Mouse (Mus musculus): ENCODE data around the gene Rnf145. TPM values are rescaled to one million over a fixed set of nuclear protein-coding genes. Genes with fewer than 3 reads are reported as not detected.

Gene Rnf145
- polyA plus RNA-seq, 1 experiment from 2014 or later, result 22.8 TPM

DNA sequence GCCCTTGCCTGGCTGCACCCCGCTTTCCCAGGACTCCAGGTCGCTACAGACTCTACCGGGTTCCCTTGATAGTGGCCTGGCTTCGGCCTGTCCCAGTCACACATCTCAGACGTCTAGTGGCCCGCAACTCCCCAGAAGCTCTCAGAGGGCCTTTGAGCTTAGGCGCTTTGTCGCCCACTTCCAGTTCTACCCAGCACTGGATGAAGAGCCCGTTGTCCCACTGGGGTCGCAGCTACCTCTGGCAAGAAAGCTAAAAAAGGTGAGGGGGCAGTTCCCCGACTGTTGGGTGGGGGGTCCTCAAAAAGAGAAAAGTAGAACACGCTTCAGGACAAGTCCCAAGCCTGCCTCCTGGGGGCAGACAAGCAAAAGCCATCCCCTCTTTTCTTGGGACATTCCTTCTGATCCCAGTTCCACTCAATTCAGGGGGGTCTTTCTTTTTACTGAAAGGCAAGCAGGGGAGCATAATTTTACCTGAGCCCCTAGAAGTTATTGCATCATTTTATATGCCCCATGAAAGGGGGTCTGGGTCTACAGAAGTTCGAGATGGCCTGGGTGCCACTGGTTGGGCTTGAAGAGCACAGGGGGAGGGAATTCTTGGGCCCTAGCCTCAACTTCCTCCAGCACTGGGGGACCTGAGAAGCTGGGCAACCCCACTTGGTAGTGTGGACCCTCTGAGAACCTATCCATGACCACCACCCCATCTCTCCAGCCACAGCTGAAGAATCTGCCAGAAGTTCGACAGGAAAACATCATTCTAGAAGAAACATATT is 94.8 kb downstream of the Rnf145 start:
- WGBS, result 12% methylated on average over 14 of the region's 14 CpGs
- no peaks in the 10 kb centered on the region for H3K9me3 ChIP-seq (ENCODE audit: control insufficient read depth)
- peak overlapping the region; percentile 27 for H3K4me3 ChIP-seq (ENCODE audit: low read depth, low read length)
- peaks cover 69% of the 10 kb centered on the region for H3K27me3 ChIP-seq (replicated peaks; ENCODE audit: control insufficient read depth, insufficient read depth, low read length)
- peak; percentile 48; the same call in 1 of the 2 replicates for TF ChIP-seq CTCF (IDR thresholded peaks at IDR 0.05; ENCODE audit: low read depth)
- H3K4me2 ChIP-seq (replicated peaks; ENCODE audit: low read depth), result peak overlapping the region; percentile 53
- H3K27ac ChIP-seq (ENCODE audit: low read depth, low read length), result no peak overlapping the region
- no peak for ATAC-seq
- H3K9ac ChIP-seq (ENCODE audit: low read depth, low read length), result no peak overlapping the region
- no peaks in the 10 kb centered on the region for H3K4me1 ChIP-seq (replicated peaks; ENCODE audit: control insufficient read depth, insufficient read depth, low read length)
- H3K36me3 ChIP-seq (ENCODE audit: control insufficient read depth, insufficient read depth), result no peaks in the 10 kb centered on the region

Small RNAs within 50 kb of the gene (microRNA-seq; reads per million reads assigned to microRNA genes)
- not detected for gene Gm22121

Other genes with a start within 250 kb of the Rnf145 start
- not detected in 2 replicates for gene Il12b, start 118.9 kb upstream of the Rnf145 start, polyA plus RNA-seq (2015; fragmentation: Nextera tagmentation; extraction: Ambion mirVana)
- 43.4 and 43.7 TPM in 2 replicates for gene Ublcp1, start 48.5 kb upstream of the Rnf145 start, polyA plus RNA-seq (2015; fragmentation: Nextera tagmentation; extraction: Ambion mirVana)
- 4.0 and 4.3 TPM in 2 replicates for gene Ebf1, start 98.4 kb downstream of the Rnf145 start, polyA plus RNA-seq (2015; fragmentation: Nextera tagmentation; extraction: Ambion mirVana)